Mouse (Mus musculus) neural tube, embryonic 14.5 days (tissue): Measurements from ENCODE around the gene Camk1d. TPM values are rescaled to one million over a fixed set of nuclear protein-coding genes. Genes with fewer than 3 reads are reported as not detected.

Source experiments
- ATAC-seq: fragments of 200-750 bp; cut with Nextera tagmentation; 2 replicates; pipeline ENCODE4 v1.8.0; 2017; ENCODE audit warnings: low read depth, mild to moderate bottlenecking, moderate TSS enrichment, moderate library complexity
- H3K27ac ChIP-seq: fragments of 300-500 bp; sonication (generic); 2 replicates; pipeline ENCODE4 v1.5.1; 2014; ENCODE audit warnings: low read depth, mild to moderate bottlenecking, control low read depth, low read length, moderate library complexity, mixed read lengths
- H3K27me3 ChIP-seq: fragments of 300-500 bp; sonication (generic); 2 replicates; pipeline ENCODE4 v1.6.1; 2014; ENCODE audit warnings: low read length; ENCODE audit not compliant: control insufficient read depth, insufficient read depth
- H3K36me3 ChIP-seq: fragments of 300-500 bp; sonication (generic); 2 replicates; pipeline ENCODE4 v1.6.1; 2014; ENCODE audit warnings: low read length, mixed read lengths; ENCODE audit not compliant: control insufficient read depth, insufficient read depth
- H3K4me1 ChIP-seq: fragments of 300-500 bp; sonication (generic); 2 replicates; pipeline ENCODE4 v1.6.1; 2014; ENCODE audit warnings: low read length; ENCODE audit not compliant: control insufficient read depth, insufficient read depth
- H3K4me2 ChIP-seq: fragments of 300-500 bp; sonication (generic); 2 replicates; pipeline ENCODE4 v1.6.1; 2014; ENCODE audit warnings: mild to moderate bottlenecking, low read depth, low read length, control low read depth
- H3K4me3 ChIP-seq: fragments of 300-500 bp; sonication (generic); 2 replicates; pipeline ENCODE4 v1.5.1; 2014; ENCODE audit warnings: low read depth, low read length, control low read depth, mixed read lengths
- H3K9ac ChIP-seq: fragments of 300-500 bp; sonication (generic); replicated peaks from 2 replicates; pipeline ENCODE4 v1.6.1; 2014; ENCODE audit warnings: low read depth, mild to moderate bottlenecking, control low read depth, low read length, mixed read lengths
- H3K9me3 ChIP-seq: fragments of 300-500 bp; sonication (generic); 2 replicates; pipeline ENCODE4 v1.6.1; 2016; ENCODE audit warnings: low read length; ENCODE audit not compliant: control insufficient read depth
- WGBS: fragments of 180-500 bp; shearing (Covaris S2); extraction: QIAGEN DNeasy Blood & Tissue Kit; methylation state at CpG from one replicate; pipeline ENCODE4 v1.1.7; 2014; 5-methylcytosine and 5-hydroxymethylcytosine counted together
- polyA plus RNA-seq: library from polyadenylated mRNA; unstranded; fragments of >200 nt; fragmentation: Nextera tagmentation; extraction: Ambion mirVana; gene quantifications from 2 replicates; pipeline ENCODE4 v1.2.1, GENCODE M21; 2014

Gene Camk1d
- polyA plus RNA-seq, 1 experiment from 2014 or later = 9.9 TPM

DNA sequence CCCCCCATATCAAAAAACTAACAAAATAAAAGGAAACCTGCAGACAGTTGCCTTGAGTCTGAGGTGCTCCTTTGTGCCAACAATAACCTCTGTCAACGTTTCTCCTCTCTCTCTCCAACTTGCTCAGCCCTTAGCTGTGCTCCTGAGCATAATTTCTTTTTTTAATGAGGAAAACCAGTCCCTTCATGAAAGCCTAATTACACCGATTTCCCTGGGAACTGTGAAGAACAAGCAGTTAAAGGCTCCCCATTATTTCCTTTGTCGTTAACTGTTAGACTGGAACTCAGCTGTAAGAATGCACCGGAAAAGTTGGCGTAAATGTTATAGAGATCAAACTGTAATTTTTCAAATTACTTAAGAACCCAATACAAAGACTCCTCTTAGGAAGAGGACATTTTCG, 316.3 kb downstream of the Camk1d start:
- H3K27ac ChIP-seq = peak overlapping the region; percentile 10
- no peak overlapping the region for H3K9ac ChIP-seq
- H3K4me3 ChIP-seq = no peak overlapping the region
- no peaks in the 10 kb centered on the region for H3K4me1 ChIP-seq
- no peak overlapping the region for H3K4me2 ChIP-seq
- H3K27me3 ChIP-seq = no peaks in the 10 kb centered on the region
- no peaks in the 10 kb centered on the region for H3K9me3 ChIP-seq
- no peaks in the 10 kb centered on the region for H3K36me3 ChIP-seq
- ATAC-seq = peak; percentile 35; the same call in 1 of the 2 replicates
- WGBS = 36% methylated on average over 6 of the region's 6 CpGs

DNA sequence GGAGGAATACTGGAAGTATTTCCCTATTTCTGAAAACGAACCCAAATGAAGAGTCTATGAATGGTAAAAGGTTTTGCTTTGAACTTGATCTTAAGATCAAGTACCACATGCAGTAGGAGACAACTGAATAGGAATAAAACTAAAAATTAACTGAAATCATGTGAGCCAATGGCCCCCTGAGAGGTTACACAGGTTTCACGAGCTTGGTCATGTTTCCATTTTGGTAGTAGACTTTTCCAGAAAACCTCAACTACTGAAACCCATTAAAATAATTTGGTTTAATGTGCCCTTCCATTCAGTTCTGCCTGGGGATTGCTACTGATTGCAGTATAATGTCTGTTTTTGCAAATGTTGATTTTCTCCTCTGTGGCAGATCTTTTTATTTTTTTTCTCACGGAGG, 316.8 kb downstream of the Camk1d start:
- Histone ChIP-seq H3K9ac (no peak overlapping the region), H3K4me2 (no peak overlapping the region), H3K9me3 (no peaks in the 10 kb centered on the region), H3K4me1 (no peaks in the 10 kb centered on the region), H3K4me3 (no peak overlapping the region), H3K27ac (peak overlapping the region; percentile 10; the same call in 1 of the 2 replicates), H3K27me3 (no peaks in the 10 kb centered on the region), H3K36me3 (no peaks in the 10 kb centered on the region)
- no peak for ATAC-seq
- WGBS = 69% methylated on average over 3 of the region's 3 CpGs

DNA sequence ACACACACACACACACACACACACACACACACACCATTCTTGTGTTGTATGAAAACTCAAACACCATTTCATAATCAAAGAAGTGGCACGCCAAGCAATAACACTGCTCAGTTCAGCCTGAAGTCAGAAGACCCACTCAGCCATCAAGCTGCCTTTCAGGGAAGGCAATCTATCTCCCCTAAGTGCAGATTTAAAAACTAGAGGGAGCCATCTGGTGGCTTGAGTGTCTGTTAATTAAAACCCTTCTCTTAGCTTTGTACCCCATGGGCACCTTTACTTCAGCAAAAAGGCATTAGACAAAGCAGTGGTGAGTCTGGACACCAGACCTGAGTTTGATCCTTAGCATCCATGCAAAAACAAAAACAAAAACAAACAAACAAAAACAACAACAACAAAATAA, 317.9 kb downstream of the Camk1d start:
- Histone ChIP-seq H3K27ac (no peak overlapping the region), H3K9me3 (no peaks in the 10 kb centered on the region), H3K4me3 (no peak overlapping the region), H3K27me3 (no peaks in the 10 kb centered on the region), H3K4me2 (no peak overlapping the region), H3K36me3 (no peaks in the 10 kb centered on the region), H3K4me1 (no peaks in the 10 kb centered on the region), H3K9ac (no peak overlapping the region)
- 25% methylated on average over 1 of the region's 1 CpGs for WGBS
- ATAC-seq = 0 out of 2 replicates have a peak, but pooled peaks have one; percentile 44

GRCm38 (mm10) chr2:5395873-5396272, 318.4 kb downstream of the Camk1d start:
- no peak for ATAC-seq
- H3K27me3 ChIP-seq = no peaks in the 10 kb centered on the region
- no peak overlapping the region for H3K27ac ChIP-seq
- 75% methylated on average over 2 of the region's 2 CpGs for WGBS
- H3K4me1 ChIP-seq = no peaks in the 10 kb centered on the region
- H3K9ac ChIP-seq = no peak overlapping the region
- H3K4me3 ChIP-seq = no peak overlapping the region
- no peaks in the 10 kb centered on the region for H3K9me3 ChIP-seq
- no peak overlapping the region for H3K4me2 ChIP-seq
- no peaks in the 10 kb centered on the region for H3K36me3 ChIP-seq

GRCm38 (mm10) chr2:5392921-5393320, 321.4 kb downstream of the Camk1d start:
- H3K9ac ChIP-seq = no peak overlapping the region
- H3K4me2 ChIP-seq = no peak overlapping the region
- no peaks in the 10 kb centered on the region for H3K9me3 ChIP-seq
- no peaks in the 10 kb centered on the region for H3K36me3 ChIP-seq
- H3K4me3 ChIP-seq = no peak overlapping the region
- H3K27ac ChIP-seq = no peak overlapping the region
- H3K27me3 ChIP-seq = no peaks in the 10 kb centered on the region
- no peaks in the 10 kb centered on the region for H3K4me1 ChIP-seq
- ATAC-seq = no peak

DNA sequence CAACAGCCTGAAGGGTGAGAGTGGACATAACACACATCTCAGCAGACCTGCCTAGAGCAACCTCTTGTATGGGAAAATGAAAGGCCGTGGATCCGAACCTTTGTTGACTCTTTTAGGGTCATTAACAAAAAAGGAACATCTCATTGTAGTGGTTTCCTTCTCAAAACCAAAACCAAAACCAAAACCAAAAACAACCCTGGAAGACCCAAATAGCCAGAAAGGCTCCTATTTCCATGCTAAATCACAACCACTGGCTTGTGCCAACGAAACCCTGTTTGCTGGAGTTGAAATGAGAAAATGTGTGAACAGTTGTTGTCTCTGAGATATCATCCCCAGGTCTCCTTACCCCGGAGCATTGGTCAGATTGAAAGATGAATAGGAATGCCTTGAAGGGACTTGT, 321.8 kb downstream of the Camk1d start:
- no peak for ATAC-seq

GRCm38 (mm10) chr2:5388381-5388780, 325.9 kb downstream of the Camk1d start:
- 91% methylated on average over 7 of the region's 7 CpGs for WGBS
- Histone ChIP-seq H3K4me3 (no peak overlapping the region), H3K27ac (no peak overlapping the region), H3K4me1 (no peaks in the 10 kb centered on the region), H3K27me3 (no peaks in the 10 kb centered on the region), H3K9ac (no peak overlapping the region), H3K4me2 (no peak overlapping the region), H3K9me3 (no peaks in the 10 kb centered on the region), H3K36me3 (no peaks in the 10 kb centered on the region)
- ATAC-seq = no peak

More for the DNA sequence above, 321.8 kb downstream of the Camk1d start:
- no peak overlapping the region for H3K4me3 ChIP-seq
- H3K36me3 ChIP-seq = no peaks in the 10 kb centered on the region
- WGBS = 90% methylated on average over 4 of the region's 4 CpGs
- H3K4me1 ChIP-seq = no peaks in the 10 kb centered on the region
- no peak overlapping the region for H3K9ac ChIP-seq
- no peaks in the 10 kb centered on the region for H3K9me3 ChIP-seq
- no peaks in the 10 kb centered on the region for H3K27me3 ChIP-seq
- H3K4me2 ChIP-seq = no peak overlapping the region
- H3K27ac ChIP-seq = no peak overlapping the region

DNA sequence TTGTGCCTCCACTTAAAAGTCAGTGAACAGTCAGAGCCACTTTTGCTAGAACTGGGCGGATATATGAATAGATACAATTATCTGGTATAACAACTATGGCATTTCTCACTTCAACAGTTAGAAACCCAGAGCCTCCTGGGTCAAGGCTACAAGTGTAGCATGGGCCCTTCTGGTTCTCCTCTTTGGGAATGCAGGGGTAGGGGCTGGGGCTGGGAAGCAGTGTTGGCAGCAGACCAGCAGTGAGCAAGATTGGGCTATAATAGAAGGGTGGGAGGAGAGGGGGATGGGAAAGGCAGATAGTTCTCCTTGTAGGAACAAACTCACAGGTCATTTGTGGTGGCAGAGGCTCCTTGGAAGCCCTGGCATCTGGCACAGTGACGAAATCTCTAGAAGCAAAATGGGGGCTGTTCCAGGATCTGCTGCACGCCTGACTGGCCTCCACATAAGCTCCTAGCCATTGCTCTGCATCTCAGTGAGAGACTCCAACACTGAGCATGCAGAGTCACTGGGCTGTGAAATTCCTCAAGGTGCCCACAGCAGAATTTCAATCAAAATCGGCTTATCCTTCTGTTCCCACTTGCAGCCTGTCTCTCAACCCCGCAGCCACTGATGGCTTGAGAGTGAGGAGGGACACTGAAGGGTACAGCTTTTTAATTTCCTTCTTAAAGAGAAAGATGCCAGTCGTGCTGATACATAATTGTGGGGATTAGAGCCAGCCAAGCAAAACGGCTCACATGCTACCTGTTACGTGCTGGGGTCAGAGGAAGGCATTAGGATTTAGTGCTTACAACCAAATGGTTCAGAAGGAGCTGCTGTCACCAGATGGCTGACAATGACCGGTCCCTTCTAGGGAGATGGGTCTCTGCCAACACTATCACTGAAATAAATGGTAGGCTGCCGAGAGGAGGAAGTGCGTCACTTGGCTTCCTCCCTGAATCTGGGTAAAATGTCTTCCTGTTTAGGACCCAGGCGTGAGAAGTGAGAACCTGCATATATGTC, 332.3 kb downstream of the Camk1d start:
- WGBS = 67% methylated on average over 12 of the region's 12 CpGs
- ATAC-seq = no peak; the same call in 1 of the 2 replicates
- no peak overlapping the region for H3K4me3 ChIP-seq
- H3K4me1 ChIP-seq = peaks cover 5% of the 10 kb centered on the region; the same call in 1 of the 2 replicates
- H3K36me3 ChIP-seq = no peaks in the 10 kb centered on the region
- H3K9me3 ChIP-seq = no peaks in the 10 kb centered on the region
- H3K27me3 ChIP-seq = no peaks in the 10 kb centered on the region
- no peak overlapping the region for H3K4me2 ChIP-seq
- no peak overlapping the region for H3K27ac ChIP-seq
- H3K9ac ChIP-seq = no peak overlapping the region

- Histone ChIP-seq H3K27me3 (no peaks in the 10 kb centered on the region), H3K27ac (no peak overlapping the region), H3K9ac (no peak overlapping the region), H3K36me3 (no peaks in the 10 kb centered on the region), H3K4me3 (no peak overlapping the region), H3K9me3 (no peaks in the 10 kb centered on the region), H3K4me2 (no peak overlapping the region), H3K4me1 (peaks cover 5% of the 10 kb centered on the region; the same call in 1 of the 2 replicates)
- ATAC-seq = no peak
- 82% methylated on average over 7 of the region's 7 CpGs for WGBS
Observed at GRCm38 (mm10) chr2:5380973-5381372, 333.3 kb downstream of the Camk1d start.
